Mouse (Mus musculus): ENCODE data around the gene Panx1. TPM values are rescaled to one million over a fixed set of nuclear protein-coding genes. Genes with fewer than 3 reads are reported as not detected.

Panx1 gene
- total and polyA plus RNA-seq, 3 experiments, result 0.49 TPM; not detected in 2

DNA sequence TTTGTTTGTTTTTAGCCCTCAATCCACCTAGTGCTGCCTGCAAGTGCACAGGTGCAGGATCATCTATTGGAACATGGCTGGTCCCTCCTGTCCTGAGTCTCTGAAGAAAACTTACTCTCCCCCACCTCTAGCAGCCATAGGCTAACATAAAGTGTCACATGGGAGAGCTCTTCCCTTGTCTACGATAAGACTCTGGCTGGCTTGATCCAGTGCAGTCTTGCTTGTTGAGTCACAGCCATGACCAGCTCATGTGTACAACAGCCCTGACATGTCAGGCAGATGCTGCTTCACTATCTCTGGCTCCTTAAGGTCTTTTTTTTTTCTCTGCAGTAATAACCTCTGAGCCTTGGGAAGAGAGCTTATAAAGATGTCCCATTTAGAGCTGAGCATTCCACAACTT lies 77.7 kb downstream of the Panx1 start:
- DNase-seq (ENCODE audit: low spot score) (no peak), ATAC-seq (ENCODE audit: extremely low read depth, insufficient number of reproducible peaks, low FRiP score, poor library complexity, severe bottlenecking) (no peak)
- TF ChIP-seq POLR2AphosphoS5 (IDR thresholded peaks at IDR 0.05; ENCODE audit: insufficient replicate concordance, low read depth, low read length), result no peak
- no peak for TF ChIP-seq GATA2 (IDR thresholded peaks at IDR 0.05; ENCODE audit: borderline replicate concordance, low read depth, low read length)
- no peaks in the 10 kb centered on the region for H3K36me3 ChIP-seq (replicated peaks)
- H3K4me1 ChIP-seq (ENCODE audit: insufficient read depth, low read depth, low read length), result no peaks in the 10 kb centered on the region
- no peak overlapping the region for H3K4me3 ChIP-seq (ENCODE audit: low read depth, low read length)
- H3K27me3 ChIP-seq (ENCODE audit: insufficient read depth, low read length), result no peaks in the 10 kb centered on the region
- no peaks in the 10 kb centered on the region for H3K9me3 ChIP-seq (replicated peaks)

DNA sequence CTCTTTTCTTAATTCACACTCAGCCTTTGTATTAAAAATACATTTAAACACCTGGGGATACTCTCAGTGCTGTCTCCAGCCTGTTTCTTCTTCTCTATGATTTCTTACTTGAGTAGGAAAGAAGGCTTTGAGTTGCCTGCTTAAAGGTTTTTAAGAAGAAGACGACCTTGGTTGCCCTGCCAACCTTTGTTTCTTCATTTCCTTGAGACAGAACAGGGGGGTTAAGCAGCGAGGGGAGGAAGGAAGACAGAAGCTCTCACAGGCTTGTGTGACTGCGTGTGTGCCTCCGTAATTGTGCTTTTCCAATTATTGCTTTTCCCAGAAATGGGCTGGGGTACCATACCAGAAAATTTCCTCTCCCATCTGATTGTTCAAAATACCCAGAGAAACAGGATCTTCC lies 78.5 kb downstream of the Panx1 start:
- Histone ChIP-seq H3K27me3 (ENCODE audit: insufficient read depth, low read length) (no peaks in the 10 kb centered on the region), H3K36me3 (replicated peaks) (no peaks in the 10 kb centered on the region), H3K9me3 (replicated peaks) (no peaks in the 10 kb centered on the region), H3K4me1 (ENCODE audit: insufficient read depth, low read depth, low read length) (no peaks in the 10 kb centered on the region), H3K4me3 (ENCODE audit: low read depth, low read length) (no peak overlapping the region)
- TF ChIP-seq GATA1 (IDR thresholded peaks at IDR 0.05; ENCODE audit: borderline replicate concordance, low read length) (no peak), CTCF (IDR thresholded peaks at IDR 0.05; ENCODE audit: low read depth, low read length) (no peak), TAL1 (conservative IDR thresholded peaks at IDR 0.05; ENCODE audit: low read depth, low read length) (no peak), GATA2 (IDR thresholded peaks at IDR 0.05; ENCODE audit: borderline replicate concordance, low read depth, low read length) (no peak), POLR2AphosphoS5 (IDR thresholded peaks at IDR 0.05; ENCODE audit: insufficient replicate concordance, low read depth, low read length) (no peak)
- DNase-seq (ENCODE audit: low spot score) (no peak), ATAC-seq (ENCODE audit: extremely low read depth, insufficient number of reproducible peaks, low FRiP score, poor library complexity, severe bottlenecking) (no peak)

DNA sequence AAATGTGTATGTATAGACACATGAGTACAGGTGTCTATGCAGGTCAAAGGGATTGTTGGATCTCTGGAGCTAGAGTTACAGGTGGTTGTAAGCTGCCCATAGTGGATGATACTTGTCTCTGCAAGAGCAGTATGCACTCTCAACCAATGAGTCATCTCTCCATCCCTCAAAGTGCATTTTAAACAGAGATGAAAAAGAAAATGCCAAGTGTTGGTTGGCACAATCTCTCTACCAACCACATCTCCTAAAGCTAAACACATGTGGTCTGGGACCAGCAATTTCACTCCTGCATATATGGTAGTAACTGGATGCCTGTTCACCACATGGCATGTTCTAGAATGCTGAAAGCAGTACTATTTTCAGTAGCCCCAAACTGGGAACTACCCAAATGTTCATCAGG lies 79.9 kb downstream of the Panx1 start:
- no peak for ATAC-seq (ENCODE audit: extremely low read depth, insufficient number of reproducible peaks, low FRiP score, poor library complexity, severe bottlenecking)
- TF ChIP-seq GATA2 (IDR thresholded peaks at IDR 0.05; ENCODE audit: borderline replicate concordance, low read depth, low read length) (no peak), GATA1 (IDR thresholded peaks at IDR 0.05; ENCODE audit: borderline replicate concordance, low read length) (no peak), TAL1 (conservative IDR thresholded peaks at IDR 0.05; ENCODE audit: low read depth, low read length) (no peak), CTCF (IDR thresholded peaks at IDR 0.05; ENCODE audit: low read depth, low read length) (no peak), POLR2AphosphoS5 (IDR thresholded peaks at IDR 0.05; ENCODE audit: insufficient replicate concordance, low read depth, low read length) (no peak)
- no peak for DNase-seq (ENCODE audit: low spot score)

DNA sequence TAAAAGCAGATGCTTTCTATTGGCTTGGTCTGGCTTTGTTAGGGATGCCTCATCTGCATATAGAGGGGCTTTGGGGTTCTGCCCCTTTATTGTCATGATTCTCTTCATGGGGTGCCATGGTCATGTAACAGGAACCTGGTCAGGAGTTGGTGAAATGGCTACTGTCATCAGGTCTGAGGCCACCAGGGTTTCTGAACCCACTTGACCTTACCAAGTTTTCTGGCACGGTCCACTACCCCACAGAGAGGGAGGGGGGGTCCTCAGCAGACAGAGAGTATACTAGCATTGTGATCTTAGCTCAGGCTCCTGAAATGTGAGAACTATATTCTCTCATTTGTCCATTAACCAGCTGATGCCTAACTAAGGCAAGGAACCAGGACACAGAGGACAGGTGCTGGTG lies 82.5 kb downstream of the Panx1 start:
- Histone ChIP-seq H3K9me3 (replicated peaks) (no peaks in the 10 kb centered on the region), H3K4me3 (ENCODE audit: low read depth, low read length) (no peak overlapping the region), H3K4me1 (ENCODE audit: insufficient read depth, low read depth, low read length) (no peaks in the 10 kb centered on the region), H3K27me3 (ENCODE audit: insufficient read depth, low read length) (no peaks in the 10 kb centered on the region), H3K36me3 (replicated peaks) (no peaks in the 10 kb centered on the region)
- no peak for ATAC-seq (ENCODE audit: extremely low read depth, insufficient number of reproducible peaks, low FRiP score, poor library complexity, severe bottlenecking)
- DNase-seq (ENCODE audit: low spot score), result no peak
- TF ChIP-seq GATA2 (IDR thresholded peaks at IDR 0.05; ENCODE audit: borderline replicate concordance, low read depth, low read length) (no peak), CTCF (IDR thresholded peaks at IDR 0.05; ENCODE audit: low read depth, low read length) (no peak), POLR2AphosphoS5 (IDR thresholded peaks at IDR 0.05; ENCODE audit: insufficient replicate concordance, low read depth, low read length) (no peak), TAL1 (conservative IDR thresholded peaks at IDR 0.05; ENCODE audit: low read depth, low read length) (no peak), GATA1 (IDR thresholded peaks at IDR 0.05; ENCODE audit: borderline replicate concordance, low read length) (no peak)

More for the DNA sequence above, 79.9 kb downstream of the Panx1 start:
- no peaks in the 10 kb centered on the region for H3K36me3 ChIP-seq (replicated peaks)
- no peaks in the 10 kb centered on the region for H3K4me1 ChIP-seq (ENCODE audit: insufficient read depth, low read depth, low read length)
- no peaks in the 10 kb centered on the region for H3K9me3 ChIP-seq (replicated peaks)
- no peaks in the 10 kb centered on the region for H3K27me3 ChIP-seq (ENCODE audit: insufficient read depth, low read length)
- no peak overlapping the region for H3K4me3 ChIP-seq (ENCODE audit: low read depth, low read length)

DNA sequence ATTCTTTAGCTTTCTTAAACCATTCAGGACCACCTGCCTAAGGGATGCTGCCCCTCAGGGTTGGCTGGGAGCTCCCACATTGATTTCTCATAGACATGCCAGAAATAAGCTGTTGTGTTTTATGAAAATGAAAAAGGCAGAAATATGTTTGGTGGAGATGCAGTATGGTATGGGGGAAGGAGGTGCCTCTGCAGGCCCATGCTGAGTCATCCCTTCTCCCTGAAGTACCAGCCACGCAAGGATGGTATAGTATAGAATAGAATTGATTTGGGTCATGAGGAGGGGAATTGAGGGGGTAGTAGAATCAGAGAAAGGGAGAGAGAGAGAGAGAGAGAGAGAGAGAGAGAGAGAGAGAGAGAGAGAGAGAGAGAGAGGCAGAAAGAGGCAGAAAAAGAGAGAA lies 90.6 kb downstream of the Panx1 start:
- Histone ChIP-seq H3K4me1 (ENCODE audit: insufficient read depth, low read depth, low read length) (no peaks in the 10 kb centered on the region), H3K9me3 (replicated peaks) (no peaks in the 10 kb centered on the region), H3K27me3 (ENCODE audit: insufficient read depth, low read length) (no peaks in the 10 kb centered on the region), H3K4me3 (ENCODE audit: low read depth, low read length) (no peak overlapping the region), H3K36me3 (replicated peaks) (no peaks in the 10 kb centered on the region)
- DNase-seq (ENCODE audit: low spot score) (no peak), ATAC-seq (ENCODE audit: extremely low read depth, insufficient number of reproducible peaks, low FRiP score, poor library complexity, severe bottlenecking) (no peak)
- TF ChIP-seq POLR2AphosphoS5 (IDR thresholded peaks at IDR 0.05; ENCODE audit: insufficient replicate concordance, low read depth, low read length) (no peak), TAL1 (conservative IDR thresholded peaks at IDR 0.05; ENCODE audit: low read depth, low read length) (no peak), GATA1 (IDR thresholded peaks at IDR 0.05; ENCODE audit: borderline replicate concordance, low read length) (no peak), GATA2 (IDR thresholded peaks at IDR 0.05; ENCODE audit: borderline replicate concordance, low read depth, low read length) (no peak), CTCF (IDR thresholded peaks at IDR 0.05; ENCODE audit: low read depth, low read length) (no peak)

Other genes with a start within 250 kb of the Panx1 start
- gene Gpr83, start 185.3 kb downstream of the Panx1 start, total RNA-seq (2014; fragmentation: Nextera tagmentation), result not detected in 2 replicates
- gene Gpr83, start 185.3 kb downstream of the Panx1 start, total RNA-seq (2017), result 0.06 and 0.11 TPM in 2 replicates
- gene Gpr83, start 185.3 kb downstream of the Panx1 start, polyA plus RNA-seq (2012), result not detected in 2 replicates
- gene Izumo1r, start 141.5 kb downstream of the Panx1 start, total RNA-seq (2014; fragmentation: Nextera tagmentation), result not detected in 2 replicates
- gene Izumo1r, start 141.5 kb downstream of the Panx1 start, total RNA-seq (2017), result 0.11 TPM in 1 of 2 replicates, not detected in the other
- gene Izumo1r, start 141.5 kb downstream of the Panx1 start, polyA plus RNA-seq (2012), result not detected in 2 replicates
- not detected in 2 replicates for gene Hephl1, start 66.6 kb upstream of the Panx1 start, total RNA-seq (2014; fragmentation: Nextera tagmentation)
- gene Hephl1, start 66.6 kb upstream of the Panx1 start, total RNA-seq (2017), result 0.05 and 0.06 TPM in 2 replicates
- gene Hephl1, start 66.6 kb upstream of the Panx1 start, polyA plus RNA-seq (2012), result not detected in 2 replicates
- not detected in 2 replicates for gene Vstm5, start 193.6 kb upstream of the Panx1 start, total RNA-seq (2014; fragmentation: Nextera tagmentation)
- gene Vstm5, start 193.6 kb upstream of the Panx1 start, total RNA-seq (2017), result not detected in 2 replicates
- gene Vstm5, start 193.6 kb upstream of the Panx1 start, polyA plus RNA-seq (2012), result not detected in 2 replicates
- 28.9 and 38.2 TPM in 2 replicates for gene Med17, start 234.5 kb upstream of the Panx1 start, total RNA-seq (2014; fragmentation: Nextera tagmentation)
- gene Med17, start 234.5 kb upstream of the Panx1 start, total RNA-seq (2017), result 56.3 and 59.6 TPM in 2 replicates
- gene Med17, start 234.5 kb upstream of the Panx1 start, polyA plus RNA-seq (2012), result 15.7 and 17.0 TPM in 2 replicates

Data from G1E (cell line).